In the genomic region with DNA sequence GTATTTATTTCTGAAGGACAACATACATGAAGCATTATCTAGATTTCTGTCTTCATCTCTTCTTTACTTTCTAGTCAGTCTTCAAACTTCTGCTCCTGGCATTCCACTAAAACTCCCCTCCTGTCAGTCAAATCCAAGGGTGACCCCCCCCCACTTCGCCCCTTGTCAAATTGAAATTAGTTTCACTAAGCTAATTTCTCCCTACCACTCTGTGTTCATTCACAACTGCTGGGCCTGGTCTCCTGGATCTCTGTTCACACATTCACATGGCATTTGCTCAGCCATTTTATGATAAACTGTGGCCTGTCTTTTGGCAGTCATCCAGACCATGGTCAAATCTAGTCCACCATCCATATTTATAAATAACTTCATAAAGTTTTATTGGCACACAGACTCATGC, we compare ENCODE assay signal across 20 mouse cellular contexts.
"Had no signal": no experiment of that assay in that cellular context is flagged by ENCODE, and none has a peak within 500 bp of the region (broad histone marks: within the 10 kb centered on the region; RNA-seq: fewer than 3 reads in every experiment).

No protein-coding gene starts in this region.

- H3K27ac ChIP-seq: kidney, postnatal 0 days; layer of hippocampus, adult 2 months; limb, embryonic 15.5 days; liver, embryonic 14.5 days; macrophage; midbrain, embryonic 12.5 days; midbrain, embryonic 15.5 days; neural tube, embryonic 12.5 days; stomach, embryonic 15.5 days had no signal

- H3K36me3 ChIP-seq: limb, embryonic 15.5 days; lung, embryonic 15.5 days; midbrain, embryonic 12.5 days; midbrain, embryonic 15.5 days; neural tube, embryonic 12.5 days; neural tube, embryonic 15.5 days; stomach, embryonic 15.5 days had no signal

- H3K27me3 ChIP-seq: lung, embryonic 15.5 days; midbrain, embryonic 12.5 days; midbrain, embryonic 15.5 days; neural tube, embryonic 12.5 days; neural tube, embryonic 15.5 days; stomach, embryonic 15.5 days had no signal

- H3K4me1 ChIP-seq: neural tube, embryonic 12.5 days had no signal

- H3K9ac ChIP-seq: limb, embryonic 15.5 days; liver, embryonic 14.5 days; liver, postnatal 0 days; lung, embryonic 15.5 days; midbrain, embryonic 12.5 days; midbrain, embryonic 15.5 days; neural tube, embryonic 12.5 days; neural tube, embryonic 15.5 days; stomach, embryonic 15.5 days had no signal

- H3K4me2 ChIP-seq: limb, embryonic 15.5 days; liver, embryonic 11.5 days; lung, embryonic 15.5 days; midbrain, embryonic 12.5 days; midbrain, embryonic 15.5 days; neural tube, embryonic 12.5 days; neural tube, embryonic 15.5 days; stomach, embryonic 15.5 days had no signal

- H3K4me3 ChIP-seq: layer of hippocampus, adult 2 months; limb, embryonic 15.5 days; lung, embryonic 15.5 days; midbrain, embryonic 12.5 days; midbrain, embryonic 15.5 days; neural tube, embryonic 12.5 days; neural tube, embryonic 15.5 days; stomach, embryonic 15.5 days had no signal

- ATAC-seq: liver, postnatal 0 days; midbrain, embryonic 15.5 days had no signal

- H3K9me3 ChIP-seq: limb, embryonic 15.5 days; lung, embryonic 15.5 days; midbrain, embryonic 12.5 days; midbrain, embryonic 15.5 days; neural tube, embryonic 12.5 days; neural tube, embryonic 15.5 days; stomach, embryonic 15.5 days had no signal

- DNase-seq: kidney, adult 2 months; kidney, postnatal 25 days; layer of hippocampus, adult 9-11 months; liver, postnatal 0 days; right cerebral cortex, adult 18-20 months; right cerebral cortex, postnatal 25 days; spleen, adult 18-20 months; thymus, postnatal 25 days had no signal
